In the genomic region with DNA sequence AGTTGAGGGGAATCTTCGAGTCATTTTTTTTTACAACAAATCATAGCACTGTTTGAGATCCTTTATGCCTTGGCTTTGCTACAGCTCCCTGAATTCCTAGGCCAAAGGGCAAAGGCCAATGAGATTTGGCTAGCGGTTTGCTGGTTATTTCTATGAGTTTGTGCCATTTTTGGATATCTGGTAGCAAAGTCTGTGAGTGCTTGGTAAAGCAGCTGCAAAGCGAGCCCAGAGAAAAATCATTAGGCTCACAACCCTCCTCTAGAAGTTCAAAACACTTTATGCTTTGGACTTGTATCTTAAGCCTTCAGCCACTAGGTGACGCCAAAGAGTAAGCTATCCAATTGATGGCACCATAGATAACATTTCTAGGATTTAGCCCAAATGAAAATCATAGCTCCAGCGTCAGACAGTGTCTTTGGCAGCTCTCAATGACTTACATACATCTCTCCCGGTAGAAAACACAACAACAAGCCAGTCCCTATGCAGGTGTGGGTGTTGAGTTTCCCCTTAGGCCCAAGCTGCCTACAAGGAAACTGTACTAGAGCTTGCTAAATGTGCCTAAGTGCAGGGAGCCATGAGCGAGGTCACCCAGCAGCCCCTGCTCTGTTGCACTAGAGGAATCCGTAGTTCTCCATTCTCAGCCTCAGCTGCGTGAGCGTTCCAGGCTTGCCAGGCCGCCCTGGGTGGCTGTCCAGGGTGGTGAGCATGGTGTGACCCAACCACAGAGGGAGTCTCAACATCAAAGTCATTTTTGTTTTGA, we compare ENCODE assay signal across 9 mouse cellular contexts.
DNase-seq lines count a peak whose midpoint lies in the region; ATAC-seq and TF ChIP-seq lines count a peak whose summit lies in the region.
"Had no signal": no experiment of that assay in that cellular context is flagged by ENCODE, and none has a peak within 500 bp of the region (broad histone marks: within the 10 kb centered on the region; RNA-seq: fewer than 3 reads in every experiment).

No protein-coding gene starts in this region.

- no peak overlapping the region for H3K27ac ChIP-seq in heart, embryonic 11.5 days (ENCODE audit: low read depth, low read length)
- peak overlapping the region; percentile 56; the same call in 1 of the 2 replicates for H3K27ac ChIP-seq in left cerebral cortex, adult 2 months
- H3K27ac ChIP-seq in neural tube, embryonic 15.5 days (replicated peaks) = peak overlapping the region; percentile 33; the same call in 1 of the 2 replicates
- H3K27ac ChIP-seq: liver, embryonic 13.5 days had no signal

- no peak overlapping the region for H3K4me3 ChIP-seq in heart, embryonic 11.5 days (ENCODE audit: low read depth, low read length)
- no peak overlapping the region for H3K4me3 ChIP-seq in left cerebral cortex, adult 2 months
- H3K4me3 ChIP-seq in neural tube, embryonic 15.5 days (replicated peaks) = no peak overlapping the region
- H3K4me3 ChIP-seq: liver, embryonic 13.5 days had no signal

- no peaks in the 10 kb centered on the region for H3K9me3 ChIP-seq in heart, embryonic 11.5 days (replicated peaks; ENCODE audit: control insufficient read depth, low read length)
- H3K9me3 ChIP-seq in neural tube, embryonic 15.5 days (replicated peaks) = no peaks in the 10 kb centered on the region
- H3K9me3 ChIP-seq: liver, embryonic 13.5 days had no signal

- H3K4me2 ChIP-seq in heart, embryonic 11.5 days = no peak overlapping the region
- no peak overlapping the region for H3K4me2 ChIP-seq in neural tube, embryonic 15.5 days
- H3K4me2 ChIP-seq: liver, embryonic 13.5 days had no signal

- no peak overlapping the region for H3K9ac ChIP-seq in heart, embryonic 11.5 days (ENCODE audit: low read depth, low read length)
- H3K9ac ChIP-seq in neural tube, embryonic 15.5 days (replicated peaks) = no peak overlapping the region
- H3K9ac ChIP-seq: liver, embryonic 13.5 days had no signal

- H3K4me1 ChIP-seq in heart, embryonic 11.5 days (ENCODE audit: control insufficient read depth, insufficient read depth, low read length) = no peaks in the 10 kb centered on the region
- peaks cover 5% of the 10 kb centered on the region; the same call in 1 of the 2 replicates for H3K4me1 ChIP-seq in neural tube, embryonic 15.5 days
- H3K4me1 ChIP-seq: liver, embryonic 13.5 days had no signal

- intact Hi-C loops in heart, postnatal 10 days (cut with DNase I) = loop anchor here (5.0 kb wide), 1 partner anchor 350 kb away; no protein-coding TSS in a partner anchor
- intact Hi-C loops in left cerebral cortex, adult 2 months (cut with DNase I) = loop anchor here (1.0 to 5.0 kb wide), 4 partner anchors 110 to 415 kb away; partner anchors contain the start of gene Chrna7

- no peaks in the 10 kb centered on the region for H3K27me3 ChIP-seq in heart, embryonic 11.5 days (ENCODE audit: control insufficient read depth, insufficient read depth, low read length)
- no peaks in the 10 kb centered on the region for H3K27me3 ChIP-seq in neural tube, embryonic 15.5 days (replicated peaks)
- H3K27me3 ChIP-seq: liver, embryonic 13.5 days had no signal

- H3K36me3 ChIP-seq in heart, embryonic 11.5 days (ENCODE audit: control insufficient read depth, insufficient read depth, low read length) = no peaks in the 10 kb centered on the region
- no peaks in the 10 kb centered on the region for H3K36me3 ChIP-seq in neural tube, embryonic 15.5 days
- H3K36me3 ChIP-seq: liver, embryonic 13.5 days had no signal

- ATAC-seq in heart, embryonic 11.5 days (replicated peaks; ENCODE audit: insufficient number of reproducible peaks, low FRiP score, low TSS enrichment) = no peak
- peak; percentile 46; the same call in 1 of the 2 replicates for ATAC-seq in granulocyte monocyte progenitor cell, adult 5-6 weeks (replicated peaks; ENCODE audit: poor library complexity, severe bottlenecking)
- peak; percentile 67; the same call in 1 of the 2 replicates for ATAC-seq in neural tube, embryonic 15.5 days (ENCODE audit: low FRiP score)

- DNase-seq in heart, postnatal 10 days = peak; percentile 0 to 18
- peak; percentile 82 for DNase-seq in Muller cell, postnatal 12 days (ENCODE audit: inconsistent ontology term)
- DNase-seq in cerebellum, postnatal 14 days = peak; percentile 86
- DNase-seq in left cerebral cortex, adult 2 months (ENCODE audit: extremely low spot score in 1 of 2, low spot score in 2 of 2) = peak; percentile 67 to 71
- DNase-seq in thymus, postnatal 14 days = no peak
- DNase-seq: liver, embryonic 13.5 days had no signal

- 34% methylated on average over 11 of the region's 11 CpGs for WGBS in heart, embryonic 11.5 days (ENCODE audit: insufficient replicate concordance)
- 37% methylated on average over 11 of the region's 11 CpGs for WGBS in neural tube, embryonic 15.5 days

- TF ChIP-seq CTCF in left cerebral cortex, adult 2 months (IDR thresholded peaks at IDR 0.05) = peak; percentile 93
